Mouse (Mus musculus): ENCODE measurements around the gene Col19a1. TPM values are rescaled to one million over a fixed set of nuclear protein-coding genes. Genes with fewer than 3 reads are reported as not detected.

The Col19a1 gene
- polyA plus RNA-seq, 1 experiment from 2014 or later: 2.7 TPM

GRCm38 (mm10) chr1:24550560-24551280 lies 36.6 kb downstream of the Col19a1 start:
- Histone ChIP-seq H3K27ac (ENCODE audit: low read depth, low read length) (no peak overlapping the region), H3K9ac (ENCODE audit: low read depth, low read length) (no peak overlapping the region), H3K36me3 (ENCODE audit: control insufficient read depth, insufficient read depth, low read length) (no peaks in the 10 kb centered on the region), H3K4me2 (ENCODE audit: low read length) (no peak overlapping the region), H3K4me1 (ENCODE audit: control insufficient read depth, insufficient read depth, low read depth, low read length) (no peaks in the 10 kb centered on the region), H3K9me3 (ENCODE audit: control insufficient read depth, low read length) (no peaks in the 10 kb centered on the region), H3K4me3 (ENCODE audit: low read length) (no peak overlapping the region), H3K27me3 (replicated peaks; ENCODE audit: control insufficient read depth, insufficient read depth, low read length) (no peaks in the 10 kb centered on the region)
- WGBS: 77% methylated on average over 18 of the region's 18 CpGs
- no peak for ATAC-seq

GRCm38 (mm10) chr1:24550031-24550430 lies 37.2 kb downstream of the Col19a1 start:
- no peaks in the 10 kb centered on the region for H3K9me3 ChIP-seq (ENCODE audit: control insufficient read depth, low read length)
- no peak overlapping the region for H3K27ac ChIP-seq (ENCODE audit: low read depth, low read length)
- 67% methylated on average over 10 of the region's 10 CpGs for WGBS
- H3K4me1 ChIP-seq (ENCODE audit: control insufficient read depth, insufficient read depth, low read depth, low read length): no peaks in the 10 kb centered on the region
- no peak for ATAC-seq
- H3K9ac ChIP-seq (ENCODE audit: low read depth, low read length): no peak overlapping the region
- no peak overlapping the region for H3K4me2 ChIP-seq (ENCODE audit: low read length)
- no peaks in the 10 kb centered on the region for H3K36me3 ChIP-seq (ENCODE audit: control insufficient read depth, insufficient read depth, low read length)
- no peaks in the 10 kb centered on the region for H3K27me3 ChIP-seq (replicated peaks; ENCODE audit: control insufficient read depth, insufficient read depth, low read length)
- no peak overlapping the region for H3K4me3 ChIP-seq (ENCODE audit: low read length)

- H3K27ac ChIP-seq (ENCODE audit: low read depth, low read length): no peak overlapping the region
- no peak for ATAC-seq
- no peak overlapping the region for H3K4me2 ChIP-seq (ENCODE audit: low read length)
- H3K9ac ChIP-seq (ENCODE audit: low read depth, low read length): no peak overlapping the region
- no peaks in the 10 kb centered on the region for H3K9me3 ChIP-seq (ENCODE audit: control insufficient read depth, low read length)
- H3K36me3 ChIP-seq (ENCODE audit: control insufficient read depth, insufficient read depth, low read length): no peaks in the 10 kb centered on the region
- no peak overlapping the region for H3K4me3 ChIP-seq (ENCODE audit: low read length)
- no peaks in the 10 kb centered on the region for H3K27me3 ChIP-seq (replicated peaks; ENCODE audit: control insufficient read depth, insufficient read depth, low read length)
- 81% methylated on average over 8 of the region's 8 CpGs for WGBS
- H3K4me1 ChIP-seq (ENCODE audit: control insufficient read depth, insufficient read depth, low read depth, low read length): no peaks in the 10 kb centered on the region
Observed at GRCm38 (mm10) chr1:24549050-24549449, 38.2 kb downstream of the Col19a1 start.

DNA sequence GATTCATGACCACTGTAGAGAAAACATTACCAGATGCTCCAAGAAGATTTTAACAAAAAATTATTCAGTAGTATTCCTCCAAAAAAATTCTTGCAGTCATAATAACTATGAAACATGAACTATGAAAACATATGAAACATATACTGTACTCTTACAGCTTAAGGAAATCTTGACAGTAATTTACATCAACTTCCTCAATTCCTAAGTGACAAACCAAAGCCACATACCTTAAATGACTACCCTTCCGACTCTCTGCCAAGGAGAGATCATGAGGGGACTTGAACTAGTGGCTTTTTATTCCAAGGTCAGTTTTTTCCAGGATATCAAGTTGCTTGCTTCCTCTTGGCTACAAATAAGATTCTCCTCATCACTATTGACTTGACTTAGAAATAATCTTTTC lies 39.7 kb downstream of the Col19a1 start:
- 86% methylated on average over 1 of the region's 1 CpGs for WGBS
- H3K4me1 ChIP-seq (ENCODE audit: control insufficient read depth, insufficient read depth, low read depth, low read length): no peaks in the 10 kb centered on the region
- H3K9me3 ChIP-seq (ENCODE audit: control insufficient read depth, low read length): no peaks in the 10 kb centered on the region
- no peak overlapping the region for H3K4me3 ChIP-seq (ENCODE audit: low read length)
- no peak for ATAC-seq
- no peak overlapping the region for H3K9ac ChIP-seq (ENCODE audit: low read depth, low read length)
- no peaks in the 10 kb centered on the region for H3K27me3 ChIP-seq (replicated peaks; ENCODE audit: control insufficient read depth, insufficient read depth, low read length)
- H3K4me2 ChIP-seq (ENCODE audit: low read length): no peak overlapping the region
- no peak overlapping the region for H3K27ac ChIP-seq (ENCODE audit: low read depth, low read length)
- no peaks in the 10 kb centered on the region for H3K36me3 ChIP-seq (ENCODE audit: control insufficient read depth, insufficient read depth, low read length)

DNA sequence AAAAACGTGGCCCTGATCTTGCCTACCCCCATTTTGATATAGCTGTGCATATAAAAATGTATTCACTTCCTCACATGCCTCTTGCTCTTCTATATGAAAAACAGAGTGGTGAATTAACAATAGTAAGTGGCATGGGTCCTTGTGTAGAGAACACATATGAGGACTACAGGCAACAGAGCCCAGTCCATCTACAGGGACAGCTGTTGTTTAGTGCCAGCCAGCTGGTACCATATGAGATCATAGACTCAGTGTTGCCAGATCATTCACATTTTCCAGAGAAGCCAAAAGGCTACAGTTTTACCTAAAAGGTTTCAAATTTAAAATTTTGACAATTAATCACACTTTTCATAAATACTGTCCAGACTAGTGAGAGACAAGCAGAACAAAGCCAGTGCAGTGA lies 47.4 kb downstream of the Col19a1 start:
- Histone ChIP-seq H3K4me2 (ENCODE audit: low read length) (no peak overlapping the region), H3K27me3 (replicated peaks; ENCODE audit: control insufficient read depth, insufficient read depth, low read length) (no peaks in the 10 kb centered on the region), H3K9me3 (ENCODE audit: control insufficient read depth, low read length) (no peaks in the 10 kb centered on the region), H3K4me1 (ENCODE audit: control insufficient read depth, insufficient read depth, low read depth, low read length) (no peaks in the 10 kb centered on the region), H3K9ac (ENCODE audit: low read depth, low read length) (no peak overlapping the region), H3K4me3 (ENCODE audit: low read length) (no peak overlapping the region), H3K27ac (ENCODE audit: low read depth, low read length) (no peak overlapping the region), H3K36me3 (ENCODE audit: control insufficient read depth, insufficient read depth, low read length) (no peaks in the 10 kb centered on the region)
- 83% methylated on average over 1 of the region's 1 CpGs for WGBS
- no peak for ATAC-seq

DNA sequence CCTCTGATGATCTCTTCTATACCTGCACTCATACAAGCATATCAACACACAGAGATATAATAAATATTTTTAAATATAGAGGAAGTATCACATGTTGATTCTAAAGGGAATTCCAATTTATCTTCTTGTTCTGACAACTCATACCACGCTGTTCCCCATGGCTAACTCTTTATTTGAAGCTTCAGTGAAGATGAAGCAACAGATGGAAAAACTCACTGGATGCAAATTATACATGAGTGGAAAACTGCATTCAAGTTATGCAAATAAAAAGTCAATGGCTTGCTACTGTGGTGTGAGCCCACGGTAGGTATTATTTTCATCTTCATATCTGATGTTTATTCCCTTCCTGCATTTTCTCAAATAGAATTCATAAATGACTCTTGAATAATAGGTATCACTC lies 60.1 kb downstream of the Col19a1 start:
- 78% methylated on average over 2 of the region's 2 CpGs for WGBS
- no peaks in the 10 kb centered on the region for H3K9me3 ChIP-seq (ENCODE audit: control insufficient read depth, low read length)

DNA sequence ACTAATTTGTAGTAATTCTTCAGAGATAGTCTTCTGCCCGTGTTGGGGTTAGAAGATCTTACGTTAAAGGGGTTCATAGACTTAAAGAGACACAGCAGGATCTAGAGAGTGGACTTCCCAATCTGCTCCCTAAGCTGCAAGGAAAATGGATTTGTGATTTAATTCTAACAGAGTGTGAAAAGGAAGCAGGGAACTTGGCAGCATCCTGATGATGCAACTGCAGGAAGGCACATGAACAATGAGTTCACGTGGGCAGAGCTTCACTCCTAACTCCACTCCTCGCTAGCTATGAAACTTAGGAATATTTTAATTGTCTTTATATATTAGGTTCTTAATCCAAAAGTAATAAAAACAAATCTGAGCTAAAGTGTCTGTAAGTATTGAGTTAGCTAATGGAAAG lies 69.8 kb downstream of the Col19a1 start:
- Histone ChIP-seq H3K27me3 (replicated peaks; ENCODE audit: control insufficient read depth, insufficient read depth, low read length) (no peaks in the 10 kb centered on the region; the same call in 1 of the 2 replicates), H3K9me3 (ENCODE audit: control insufficient read depth, low read length) (no peaks in the 10 kb centered on the region), H3K36me3 (ENCODE audit: control insufficient read depth, insufficient read depth, low read length) (no peaks in the 10 kb centered on the region), H3K4me2 (ENCODE audit: low read length) (no peak overlapping the region), H3K4me1 (ENCODE audit: control insufficient read depth, insufficient read depth, low read depth, low read length) (no peaks in the 10 kb centered on the region), H3K9ac (ENCODE audit: low read depth, low read length) (no peak overlapping the region), H3K27ac (ENCODE audit: low read depth, low read length) (no peak overlapping the region), H3K4me3 (ENCODE audit: low read length) (no peak overlapping the region)
- 0 out of 2 replicates have a peak, but pooled peaks have one; percentile 37 for ATAC-seq
- WGBS: 71% methylated on average over 4 of the region's 4 CpGs

More for the DNA sequence above, 60.1 kb downstream of the Col19a1 start:
- H3K4me3 ChIP-seq (ENCODE audit: low read length): no peak overlapping the region
- H3K36me3 ChIP-seq (ENCODE audit: control insufficient read depth, insufficient read depth, low read length): no peaks in the 10 kb centered on the region
- H3K27me3 ChIP-seq (replicated peaks; ENCODE audit: control insufficient read depth, insufficient read depth, low read length): no peaks in the 10 kb centered on the region
- no peak for ATAC-seq
- no peaks in the 10 kb centered on the region for H3K4me1 ChIP-seq (ENCODE audit: control insufficient read depth, insufficient read depth, low read depth, low read length)
- no peak overlapping the region for H3K9ac ChIP-seq (ENCODE audit: low read depth, low read length)
- no peak overlapping the region for H3K4me2 ChIP-seq (ENCODE audit: low read length)
- no peak overlapping the region for H3K27ac ChIP-seq (ENCODE audit: low read depth, low read length)

GRCm38 (mm10) chr1:24515341-24515740 lies 71.9 kb downstream of the Col19a1 start:
- Histone ChIP-seq H3K9ac (ENCODE audit: low read depth, low read length) (no peak overlapping the region), H3K9me3 (ENCODE audit: control insufficient read depth, low read length) (no peaks in the 10 kb centered on the region), H3K27ac (ENCODE audit: low read depth, low read length) (no peak overlapping the region), H3K27me3 (replicated peaks; ENCODE audit: control insufficient read depth, insufficient read depth, low read length) (no peaks in the 10 kb centered on the region; the same call in 1 of the 2 replicates), H3K4me2 (ENCODE audit: low read length) (no peak overlapping the region), H3K4me1 (ENCODE audit: control insufficient read depth, insufficient read depth, low read depth, low read length) (no peaks in the 10 kb centered on the region), H3K4me3 (ENCODE audit: low read length) (no peak overlapping the region), H3K36me3 (ENCODE audit: control insufficient read depth, insufficient read depth, low read length) (no peaks in the 10 kb centered on the region)
- WGBS: 77% methylated on average over 5 of the region's 5 CpGs
- ATAC-seq: peak; percentile 74; the same call in 1 of the 2 replicates

DNA sequence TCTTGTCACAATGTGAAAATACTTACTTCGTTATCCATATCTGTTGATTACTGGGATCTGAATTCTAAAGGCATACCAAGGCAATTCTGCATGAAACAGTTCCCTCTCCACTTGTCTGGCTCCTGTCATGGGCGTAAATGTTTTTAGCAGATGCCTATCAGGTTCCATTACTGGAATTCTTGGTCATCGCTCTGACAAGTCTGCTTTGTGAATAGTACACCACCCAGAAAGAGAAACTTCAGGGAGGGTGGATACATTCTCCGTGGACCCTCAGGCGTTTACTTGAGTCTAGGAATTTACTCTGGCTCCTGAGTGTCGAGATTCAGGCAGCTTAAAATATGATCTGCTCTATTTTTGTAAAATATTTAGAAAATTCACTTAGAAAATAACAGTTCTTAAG lies 75.7 kb downstream of the Col19a1 start:
- WGBS: 80% methylated on average over 6 of the region's 6 CpGs
- H3K4me1 ChIP-seq (ENCODE audit: control insufficient read depth, insufficient read depth, low read depth, low read length): no peaks in the 10 kb centered on the region
- no peak overlapping the region for H3K27ac ChIP-seq (ENCODE audit: low read depth, low read length)
- H3K36me3 ChIP-seq (ENCODE audit: control insufficient read depth, insufficient read depth, low read length): no peaks in the 10 kb centered on the region
- H3K4me3 ChIP-seq (ENCODE audit: low read length): no peak overlapping the region
- H3K9me3 ChIP-seq (ENCODE audit: control insufficient read depth, low read length): no peaks in the 10 kb centered on the region
- H3K9ac ChIP-seq (ENCODE audit: low read depth, low read length): no peak overlapping the region
- H3K4me2 ChIP-seq (ENCODE audit: low read length): no peak overlapping the region
- ATAC-seq: no peak
- H3K27me3 ChIP-seq (replicated peaks; ENCODE audit: control insufficient read depth, insufficient read depth, low read length): no peaks in the 10 kb centered on the region
